Mouse (Mus musculus) intestine, postnatal 0 days (tissue): ENCODE measurements at regions not wholly inside any gene's neighbourhood (a gene's known extent, or its start where the extent isn't known, plus 50 kb on each side); places are given as distances from the start of the nearest gene placed in this dataset.

Source experiments
- ATAC-seq: fragments of 200-750 bp; cut with Nextera tagmentation; 2 replicates; pipeline ENCODE4 v1.8.0; 2017; ENCODE audit warnings: mild to moderate bottlenecking, moderate TSS enrichment, moderate library complexity
- H3K27ac ChIP-seq: fragments of 300-500 bp; sonication (generic); 2 replicates; pipeline ENCODE4 v1.5.1; 2014; ENCODE audit warnings: mild to moderate bottlenecking, low read depth, low read length, moderate library complexity
- H3K27me3 ChIP-seq: fragments of 300-500 bp; sonication (generic); replicated peaks from 2 replicates; pipeline ENCODE4 v1.6.1; 2014; ENCODE audit warnings: low read length, mixed read lengths; ENCODE audit not compliant: control insufficient read depth, insufficient read depth
- H3K36me3 ChIP-seq: fragments of 300-500 bp; sonication (generic); 2 replicates; pipeline ENCODE4 v1.6.1; 2014; ENCODE audit warnings: mild to moderate bottlenecking, moderate library complexity; ENCODE audit not compliant: control insufficient read depth, insufficient read depth
- H3K4me1 ChIP-seq: fragments of 300-500 bp; sonication (generic); replicated peaks from 2 replicates; pipeline ENCODE4 v1.6.1; 2014; ENCODE audit warnings: antibody characterized with exemption, low read length, mixed read lengths; ENCODE audit not compliant: control insufficient read depth, insufficient read depth
- H3K4me2 ChIP-seq: fragments of 300-500 bp; sonication (generic); replicated peaks from 2 replicates; pipeline ENCODE4 v1.6.1; 2014; ENCODE audit warnings: low read depth, mild to moderate bottlenecking, moderate library complexity
- H3K4me3 ChIP-seq: fragments of 300-500 bp; sonication (generic); 2 replicates; pipeline ENCODE4 v1.5.1; 2014; ENCODE audit warnings: low read depth, low read length
- H3K9ac ChIP-seq: fragments of 300-500 bp; sonication (generic); 2 replicates; pipeline ENCODE4 v1.6.1; 2014; ENCODE audit warnings: mild to moderate bottlenecking, low read depth, low read length
- H3K9me3 ChIP-seq: fragments of 300-500 bp; sonication (generic); 2 replicates; pipeline ENCODE4 v1.6.1; 2016; ENCODE audit warnings: mixed run types; ENCODE audit not compliant: control insufficient read depth
- CTCF ChIP-seq: sonication (generic); IDR thresholded peaks from 2 replicates; pipeline ENCODE4 v1.5.1; 2016; ENCODE audit warnings: low read depth, mild to moderate bottlenecking, control low read depth, antibody characterized with exemption, moderate library complexity
- WGBS: fragments of 180-500 bp; shearing (Covaris S2); extraction: QIAGEN DNeasy Blood & Tissue Kit; methylation state at CpG from one replicate; pipeline ENCODE4 v1.1.7; 2014; 5-methylcytosine and 5-hydroxymethylcytosine counted together

DNA sequence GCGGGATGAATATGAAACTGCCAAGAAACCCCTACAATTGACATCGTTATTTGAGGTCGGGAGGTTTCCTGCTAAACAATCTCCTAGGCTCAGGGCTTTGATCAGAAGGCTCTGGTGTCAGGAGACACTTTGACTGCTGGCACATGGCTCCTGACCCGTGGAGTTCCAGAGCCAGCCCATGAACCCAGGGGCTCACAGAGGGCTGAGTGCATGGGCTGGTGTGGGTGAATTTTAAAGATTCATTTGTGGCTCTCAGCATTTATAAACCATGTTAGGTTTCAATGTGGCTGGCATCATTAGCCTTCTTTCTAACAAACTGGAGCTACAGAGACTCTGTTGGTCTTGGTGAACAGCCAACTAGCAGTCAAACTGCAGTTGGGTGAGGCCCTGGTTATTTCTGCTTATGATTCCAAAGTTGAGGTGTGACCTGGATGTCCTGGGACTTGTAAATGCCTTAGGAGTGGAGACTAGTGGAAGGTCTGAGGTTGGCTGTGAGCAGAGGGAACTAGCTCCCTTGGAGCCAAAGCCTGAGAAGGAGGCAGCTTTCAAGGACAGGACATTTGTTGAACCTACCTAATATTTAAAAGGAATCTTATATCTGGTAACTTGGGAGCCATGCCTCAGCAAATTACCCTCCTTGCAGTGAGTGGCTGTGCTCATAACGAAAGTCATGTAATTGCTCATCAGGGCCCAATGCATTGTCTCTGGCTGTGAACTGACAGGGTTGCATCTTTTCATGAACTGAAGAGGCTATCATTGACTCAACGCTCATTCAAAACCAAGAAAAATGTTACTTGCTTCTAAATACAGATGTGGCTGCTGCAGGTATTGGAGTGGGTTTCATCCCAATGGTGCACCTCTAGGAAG, 108.0 kb upstream of the Mki67 start:
- Histone ChIP-seq H3K9me3 (no peaks in the 10 kb centered on the region), H3K9ac (no peak overlapping the region), H3K27me3 (no peaks in the 10 kb centered on the region), H3K27ac (no peak overlapping the region), H3K4me2 (no peak overlapping the region), H3K4me1 (no peaks in the 10 kb centered on the region), H3K4me3 (no peak overlapping the region), H3K36me3 (no peaks in the 10 kb centered on the region)
- WGBS = 74% methylated on average over 6 of the region's 6 CpGs
- no peak for TF ChIP-seq CTCF
- ATAC-seq = no peak

GRCm38 (mm10) chr7:135829246-135829645, 113.1 kb upstream of the Mki67 start:
- TF ChIP-seq CTCF = no peak
- Histone ChIP-seq H3K4me1 (no peaks in the 10 kb centered on the region), H3K4me2 (no peak overlapping the region), H3K9me3 (no peaks in the 10 kb centered on the region), H3K27me3 (no peaks in the 10 kb centered on the region), H3K9ac (no peak overlapping the region), H3K27ac (no peak overlapping the region), H3K36me3 (no peaks in the 10 kb centered on the region), H3K4me3 (no peak overlapping the region)
- WGBS = 61% methylated on average over 2 of the region's 2 CpGs
- ATAC-seq = no peak

- Histone ChIP-seq H3K4me3 (no peak overlapping the region), H3K9me3 (no peaks in the 10 kb centered on the region), H3K4me2 (no peak overlapping the region), H3K27ac (no peak overlapping the region), H3K36me3 (no peaks in the 10 kb centered on the region), H3K27me3 (no peaks in the 10 kb centered on the region), H3K4me1 (no peaks in the 10 kb centered on the region), H3K9ac (no peak overlapping the region)
- ATAC-seq = no peak
- no peak for TF ChIP-seq CTCF
- 72% methylated on average over 9 of the region's 9 CpGs for WGBS
These were observed 117.3 kb upstream of the Mki67 start for GRCm38 (mm10) chr7:135833425-135833824.

DNA sequence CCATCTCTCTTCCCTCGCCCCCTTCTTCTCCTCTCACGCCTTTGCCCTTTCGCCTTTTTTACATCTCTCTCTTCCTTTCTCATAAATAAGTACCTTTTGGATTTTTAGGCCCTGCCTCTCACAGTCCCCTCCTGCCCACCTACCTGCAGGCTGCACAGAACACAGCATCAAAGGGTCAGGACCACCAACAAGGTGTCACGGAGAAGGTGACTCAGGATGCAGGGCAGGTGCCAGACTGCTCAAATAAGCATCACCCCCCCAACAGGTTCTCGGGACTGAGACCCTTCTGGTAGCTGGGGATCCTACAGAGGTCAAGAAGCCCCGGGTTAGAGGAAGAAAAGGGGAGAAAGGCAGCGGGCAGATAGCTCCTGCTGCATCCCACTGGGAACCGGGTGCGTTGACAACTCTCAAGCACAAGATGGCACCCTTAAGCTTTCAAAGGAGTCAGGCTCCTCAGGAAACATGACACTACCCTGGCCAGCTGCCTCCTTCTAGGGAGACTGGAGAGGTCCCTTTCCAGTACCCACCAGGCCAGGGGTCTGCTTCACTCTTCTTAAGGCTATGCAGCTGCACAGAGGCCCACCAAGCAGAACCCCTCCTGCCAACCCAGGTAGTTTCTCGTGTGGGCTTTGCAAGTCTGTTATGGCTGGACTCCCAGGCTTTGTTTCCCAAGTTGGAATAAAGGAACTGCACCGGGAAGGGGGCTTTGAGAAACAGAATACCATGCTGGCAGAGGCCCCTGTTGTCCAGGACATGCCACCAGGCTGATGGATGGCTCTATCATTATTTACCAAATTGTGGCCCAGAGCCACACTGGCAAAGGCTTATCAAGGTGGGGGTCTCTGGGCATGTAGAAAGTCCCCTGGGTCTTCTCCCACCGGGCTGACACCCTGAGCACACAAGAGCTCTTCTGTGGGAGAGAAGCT, 120.9 kb upstream of the Mki67 start:
- no peak for ATAC-seq
- 42% methylated on average over 12 of the region's 12 CpGs for WGBS
- peak; percentile 82 for TF ChIP-seq CTCF

GRCm38 (mm10) chr7:135844018-135844417, 127.9 kb upstream of the Mki67 start:
- no peak for TF ChIP-seq CTCF

More for the DNA sequence above, 120.9 kb upstream of the Mki67 start:
- no peaks in the 10 kb centered on the region for H3K27me3 ChIP-seq
- H3K4me2 ChIP-seq = no peak overlapping the region
- H3K27ac ChIP-seq = no peak overlapping the region
- no peak overlapping the region for H3K4me3 ChIP-seq
- H3K9ac ChIP-seq = no peak overlapping the region
- no peaks in the 10 kb centered on the region for H3K36me3 ChIP-seq
- H3K4me1 ChIP-seq = no peaks in the 10 kb centered on the region
- H3K9me3 ChIP-seq = no peaks in the 10 kb centered on the region

GRCm38 (mm10) chr7:135847304-135847703, 131.1 kb upstream of the Mki67 start:
- Histone ChIP-seq H3K4me1 (no peaks in the 10 kb centered on the region), H3K9ac (no peak overlapping the region), H3K27ac (no peak overlapping the region), H3K4me2 (no peak overlapping the region), H3K9me3 (no peaks in the 10 kb centered on the region), H3K36me3 (no peaks in the 10 kb centered on the region), H3K27me3 (peaks cover 2% of the 10 kb centered on the region; the same call in 1 of the 2 replicates), H3K4me3 (no peak overlapping the region)
- ATAC-seq = no peak
- TF ChIP-seq CTCF = no peak
- WGBS = 74% methylated on average over 9 of the region's 9 CpGs

More at GRCm38 (mm10) chr7:135844018-135844417, 127.9 kb upstream of the Mki67 start:
- Histone ChIP-seq H3K4me2 (no peak overlapping the region), H3K9me3 (no peaks in the 10 kb centered on the region), H3K36me3 (no peaks in the 10 kb centered on the region), H3K27me3 (no peaks in the 10 kb centered on the region), H3K27ac (no peak overlapping the region), H3K9ac (no peak overlapping the region), H3K4me3 (no peak overlapping the region), H3K4me1 (no peaks in the 10 kb centered on the region)
- no peak for ATAC-seq
- 70% methylated on average over 5 of the region's 5 CpGs for WGBS
